Comparison of ENCODE assay signal across 17 mouse cellular contexts in genomic region chr9:61138741-61139368, GRCm38 (mm10).
DNase-seq lines count a peak whose midpoint lies in the region; ATAC-seq and TF ChIP-seq lines count a peak whose summit lies in the region.
"Had no signal": no experiment of that assay in that cellular context is flagged by ENCODE, and none has a peak within 500 bp of the region (broad histone marks: within the 10 kb centered on the region; RNA-seq: fewer than 3 reads in every experiment).

No protein-coding gene starts in this region.

- DNase-seq in heart, adult 18-20 months, result peak; percentile 31 to 34
- DNase-seq in heart, adult 8-10 months (ENCODE audit: low spot score), result no peak
- DNase-seq in lung, postnatal 10 days, result peak; percentile 52
- no peak for DNase-seq in lung, postnatal 4 days
- DNase-seq in brain, adult 2 months (ENCODE audit: low read depth, low spot score), result peak; percentile 38
- DNase-seq in limb, embryonic 10.5 days (ENCODE audit: low spot score), result no peak
- no peak for DNase-seq in midbrain, postnatal 0 days (ENCODE audit: low spot score)
- DNase-seq in ovary, postnatal 14 days (ENCODE audit: low spot score), result no peak
- DNase-seq: cerebellum, postnatal 10 days; kidney, adult 8-10 months; liver, postnatal 0 days; right cerebral cortex, postnatal 14 days had no signal

- peaks cover 34% of the 10 kb centered on the region for H3K4me1 ChIP-seq in limb, embryonic 10.5 days
- H3K4me1 ChIP-seq in midbrain, postnatal 0 days (ENCODE audit: insufficient read depth, low read length), result no peaks in the 10 kb centered on the region

- H3K27me3 ChIP-seq in limb, embryonic 10.5 days (ENCODE audit: low read depth, poor library complexity, severe bottlenecking), result peaks cover 34% of the 10 kb centered on the region
- H3K27me3 ChIP-seq in midbrain, postnatal 0 days (ENCODE audit: insufficient read depth, low read length), result peaks cover 4% of the 10 kb centered on the region; the same call in 1 of the 2 replicates
- H3K27me3 ChIP-seq: CH12.LX, Patski had no signal

- no peaks in the 10 kb centered on the region for H3K36me3 ChIP-seq in limb, embryonic 10.5 days
- H3K36me3 ChIP-seq in midbrain, postnatal 0 days (ENCODE audit: insufficient read depth, low read length), result no peaks in the 10 kb centered on the region
- H3K36me3 ChIP-seq: embryonic facial prominence, embryonic 15.5 days; hindbrain, embryonic 13.5 days; limb, embryonic 12.5 days had no signal

- no peak overlapping the region for H3K4me3 ChIP-seq in limb, embryonic 10.5 days
- no peak overlapping the region for H3K4me3 ChIP-seq in midbrain, postnatal 0 days (ENCODE audit: low read depth, low read length)
- H3K4me3 ChIP-seq: embryonic facial prominence, embryonic 15.5 days; hindbrain, embryonic 13.5 days; limb, embryonic 12.5 days had no signal

- peak overlapping the region; percentile 33; the same call in 1 of the 2 replicates for H3K27ac ChIP-seq in limb, embryonic 10.5 days
- no peak overlapping the region for H3K27ac ChIP-seq in midbrain, postnatal 0 days (ENCODE audit: low read depth, low read length)
- H3K27ac ChIP-seq: embryonic facial prominence, embryonic 15.5 days; hindbrain, embryonic 13.5 days; limb, embryonic 12.5 days had no signal

- no peaks in the 10 kb centered on the region for H3K9me3 ChIP-seq in limb, embryonic 10.5 days (replicated peaks)
- H3K9me3 ChIP-seq in midbrain, postnatal 0 days (ENCODE audit: low read length), result no peaks in the 10 kb centered on the region
- H3K9me3 ChIP-seq: embryonic facial prominence, embryonic 15.5 days; hindbrain, embryonic 13.5 days; limb, embryonic 12.5 days had no signal

- no peak overlapping the region for H3K9ac ChIP-seq in midbrain, postnatal 0 days (replicated peaks; ENCODE audit: low read length, poor library complexity, severe bottlenecking)
- H3K9ac ChIP-seq: embryonic facial prominence, embryonic 15.5 days; hindbrain, embryonic 13.5 days; limb, embryonic 12.5 days; liver, postnatal 0 days had no signal

- no peak for TF ChIP-seq CTCF in midbrain, postnatal 0 days (IDR thresholded peaks at IDR 0.05)

- no peak for ATAC-seq in midbrain, postnatal 0 days (ENCODE audit: low FRiP score)
- ATAC-seq: liver, postnatal 0 days; Patski had no signal

- H3K4me2 ChIP-seq in midbrain, postnatal 0 days (ENCODE audit: low read depth, low read length, poor library complexity, severe bottlenecking), result no peak overlapping the region
- H3K4me2 ChIP-seq: embryonic facial prominence, embryonic 15.5 days; hindbrain, embryonic 13.5 days; limb, embryonic 12.5 days had no signal

- 63% methylated on average over 11 of the region's 11 CpGs for WGBS in limb, embryonic 10.5 days
- WGBS in midbrain, postnatal 0 days, result 79% methylated on average over 11 of the region's 11 CpGs

Comparison
In these comparisons a context has a peak if more than half of its experiments do, and no peak if none do; other contexts are left out.
1. DNase-seq: peak in heart, adult 18-20 months (2 of 2), lung, postnatal 10 days (single experiment) and brain, adult 2 months (single experiment); none in heart, adult 8-10 months (single experiment), lung, postnatal 4 days (0 of 2), limb, embryonic 10.5 days (single experiment), midbrain, postnatal 0 days (single experiment) and ovary, postnatal 14 days (single experiment).